Mouse (Mus musculus) olfactory bulb, adult 2 months (tissue): Measurements from ENCODE around the gene Mt4. TPM values are rescaled to one million over a fixed set of nuclear protein-coding genes. Genes with fewer than 3 reads are reported as not detected.
"Not testable (repeated sequence)": the region's sequence is repeated elsewhere in the genome, so short reads cannot be mapped to it uniquely, and the experiment has no call there.

Experiments
- H3K27ac ChIP-seq: fragments of 200-500 bp; 2 replicates; pipeline ENCODE4 v1.5.1; 2012; ENCODE audit warnings: low read depth, low read length; ENCODE audit not compliant: insufficient read depth
- H3K4me1 ChIP-seq: fragments of 200-500 bp; 2 replicates; pipeline ENCODE4 v1.6.1; 2012; ENCODE audit warnings: low read length; ENCODE audit not compliant: control insufficient read depth, insufficient read depth
- H3K4me3 ChIP-seq: fragments of 200-500 bp; 2 replicates; pipeline ENCODE4 v1.5.1; 2012; ENCODE audit warnings: mild to moderate bottlenecking, low read depth, low read length, moderate library complexity; ENCODE audit not compliant: insufficient read depth
- CTCF ChIP-seq: fragments of 200-500 bp; IDR thresholded peaks from 2 replicates; pipeline ENCODE4 v1.5.1; 2012; ENCODE audit warnings: low read depth, mild to moderate bottlenecking, low read length, moderate library complexity; ENCODE audit not compliant: insufficient read depth
- POLR2A ChIP-seq: fragments of 200-500 bp; IDR thresholded peaks from 2 replicates; pipeline ENCODE4 v1.6.1; 2012; ENCODE audit warnings: mild to moderate bottlenecking, low read depth, low read length, moderate library complexity; ENCODE audit not compliant: insufficient read depth
- WGBS: fragments of 180-500 bp; shearing (Covaris S2); methylation state at CpG from one replicate; pipeline ENCODE4 v1.1.7; 2018; 5-methylcytosine and 5-hydroxymethylcytosine counted together
- polyA plus RNA-seq: library from polyadenylated mRNA; stranded (reverse); fragments of >200 nt; gene quantifications from 2 replicates; pipeline ENCODE4 v1.2.4, GENCODE M21; 2012; ENCODE audit warnings: low replicate concordance; ENCODE audit not compliant: missing spikeins, insufficient read depth, insufficient read length

The Mt4 gene
- polyA plus RNA-seq, 1 experiment: not detected

GRCm38 (mm10) chr8:94153451-94153850 lies 16.5 kb downstream of the Mt4 start:
- 7% methylated on average over 7 of the region's 7 CpGs for WGBS
- Histone ChIP-seq H3K4me3 (peak overlapping the region; percentile 84), H3K4me1 (peaks cover 15% of the 10 kb centered on the region), H3K27ac (peak overlapping the region; percentile 86)
- TF ChIP-seq CTCF (no peak), POLR2A (no peak)

GRCm38 (mm10) chr8:94154537-94154936 lies 17.5 kb downstream of the Mt4 start:
- peaks cover 15% of the 10 kb centered on the region for H3K4me1 ChIP-seq
- no peak overlapping the region for H3K27ac ChIP-seq
- TF ChIP-seq POLR2A (no peak), CTCF (no peak)
- H3K4me3 ChIP-seq: no peak overlapping the region
- WGBS: 37% methylated on average over 6 of the region's 6 CpGs

GRCm38 (mm10) chr8:94156092-94156491 lies 19.1 kb downstream of the Mt4 start:
- 60% methylated on average over 4 of the region's 4 CpGs for WGBS
- Histone ChIP-seq H3K27ac (no peak overlapping the region), H3K4me3 (no peak overlapping the region), H3K4me1 (peaks cover 15% of the 10 kb centered on the region)
- TF ChIP-seq POLR2A (no peak), CTCF (no peak)

- H3K4me1 ChIP-seq, H3K4me3 ChIP-seq, H3K27ac ChIP-seq: not testable (repeated sequence)
- WGBS: 51% methylated on average over 8 of the region's 8 CpGs
Measured at GRCm38 (mm10) chr8:94165772-94166171, 28.8 kb downstream of the Mt4 start.

- peaks cover 16% of the 10 kb centered on the region for H3K4me1 ChIP-seq
- WGBS: under 1% methylated on average over 6 of the region's 6 CpGs
- no peak overlapping the region for H3K27ac ChIP-seq
- no peak overlapping the region for H3K4me3 ChIP-seq
- TF ChIP-seq CTCF (peak; percentile 44), POLR2A (no peak)
Measured at GRCm38 (mm10) chr8:94167244-94167643, 30.2 kb downstream of the Mt4 start.

- TF ChIP-seq POLR2A (no peak), CTCF (no peak)
- H3K4me3 ChIP-seq: no peak overlapping the region
- H3K27ac ChIP-seq: no peak overlapping the region
- WGBS: 93% methylated on average over 5 of the region's 5 CpGs
- peaks cover 23% of the 10 kb centered on the region for H3K4me1 ChIP-seq
Measured at GRCm38 (mm10) chr8:94169547-94169946, 32.5 kb downstream of the Mt4 start.

GRCm38 (mm10) chr8:94171321-94171755 lies 34.3 kb downstream of the Mt4 start:
- peaks cover 19% of the 10 kb centered on the region for H3K4me1 ChIP-seq
- H3K4me3 ChIP-seq: no peak overlapping the region
- WGBS: 37% methylated on average over 10 of the region's 10 CpGs
- TF ChIP-seq CTCF (no peak), POLR2A (no peak)
- peak overlapping the region; percentile 8; the same call in 1 of the 2 replicates for H3K27ac ChIP-seq

- peak within 1 kb of the TSS; percentile 53 for H3K4me3 ChIP-seq
- H3K27ac ChIP-seq: peak within 1 kb of the TSS; percentile 77
- 1% methylated on average over 56 of the region's 56 CpGs for WGBS
- TF ChIP-seq POLR2A (peak; percentile 33; the same call in 1 of the 2 replicates), CTCF (no peak)
- H3K4me1 ChIP-seq: peaks cover 21% of the 10 kb centered on the region
Measured at GRCm38 (mm10) chr8:94172075-94172808, 35.2 kb downstream of the Mt4 start, which contains the start of gene Mt2. Gene Mt2 (plus strand): TSS chr8:94172664.

- H3K4me3 ChIP-seq: peak overlapping the region; percentile 53
- H3K27ac ChIP-seq: peak overlapping the region; percentile 77
- TF ChIP-seq POLR2A (no peak), CTCF (no peak)
- peaks cover 21% of the 10 kb centered on the region for H3K4me1 ChIP-seq
- 6% methylated on average over 39 of the region's 39 CpGs for WGBS
Measured at GRCm38 (mm10) chr8:94172809-94173732, 36.1 kb downstream of the Mt4 start.
